Mouse (Mus musculus) liver, embryonic 12.5 days (tissue): ENCODE measurements around the gene Map2k5. TPM values are rescaled to one million over a fixed set of nuclear protein-coding genes. Genes with fewer than 3 reads are reported as not detected.
A peak's percentile ranks its signal among the peaks of the same experiment; 100 is the strongest.

ENCODE experiments used
- ATAC-seq: fragments of 200-750 bp; cut with Nextera tagmentation; 2 replicates; pipeline ENCODE4 v1.8.0; 2017; ENCODE audit warnings: moderate number of reproducible peaks, mild to moderate bottlenecking, moderate library complexity
- H3K27ac ChIP-seq: fragments of 300-500 bp; sonication (generic); 2 replicates; pipeline ENCODE4 v1.5.1; 2016; ENCODE audit warnings: mild to moderate bottlenecking
- H3K27me3 ChIP-seq: fragments of 300-500 bp; sonication (generic); replicated peaks from 2 replicates; pipeline ENCODE4 v1.6.1; 2016; ENCODE audit warnings: mild to moderate bottlenecking, moderate library complexity
- H3K36me3 ChIP-seq: fragments of 300-500 bp; sonication (generic); 2 replicates; pipeline ENCODE4 v1.6.1; 2016; ENCODE audit warnings: mild to moderate bottlenecking, moderate library complexity
- H3K4me1 ChIP-seq: fragments of 300-500 bp; sonication (generic); 2 replicates; pipeline ENCODE4 v1.6.1; 2016
- H3K4me2 ChIP-seq: fragments of 300-500 bp; sonication (generic); 2 replicates; pipeline ENCODE4 v1.6.1; 2016; ENCODE audit warnings: mild to moderate bottlenecking, moderate library complexity
- H3K4me3 ChIP-seq: fragments of 300-500 bp; sonication (generic); 2 replicates; pipeline ENCODE4 v1.5.1; 2016; ENCODE audit warnings: mild to moderate bottlenecking, moderate library complexity
- H3K9ac ChIP-seq: fragments of 300-500 bp; sonication (generic); 2 replicates; pipeline ENCODE4 v1.6.1; 2016; ENCODE audit warnings: mild to moderate bottlenecking, moderate library complexity
- H3K9me3 ChIP-seq: fragments of 300-500 bp; sonication (generic); replicated peaks from 2 replicates; pipeline ENCODE4 v1.6.1; 2016; ENCODE audit warnings: mild to moderate bottlenecking, moderate library complexity
- WGBS: fragments of 180-500 bp; shearing (Covaris S2); methylation state at CpG from one replicate; pipeline ENCODE4 v1.1.7; 2016; ENCODE audit not compliant: insufficient replicate concordance; 5-methylcytosine and 5-hydroxymethylcytosine counted together
- polyA plus RNA-seq: library from polyadenylated mRNA; unstranded; fragments of >200 nt; fragmentation: Nextera tagmentation; extraction: Ambion mirVana; gene quantifications from 2 replicates; pipeline ENCODE4 v1.2.1, GENCODE M21; 2016

Gene Map2k5
- polyA plus RNA-seq = 15.7 and 16.7 TPM in 2 replicates

DNA sequence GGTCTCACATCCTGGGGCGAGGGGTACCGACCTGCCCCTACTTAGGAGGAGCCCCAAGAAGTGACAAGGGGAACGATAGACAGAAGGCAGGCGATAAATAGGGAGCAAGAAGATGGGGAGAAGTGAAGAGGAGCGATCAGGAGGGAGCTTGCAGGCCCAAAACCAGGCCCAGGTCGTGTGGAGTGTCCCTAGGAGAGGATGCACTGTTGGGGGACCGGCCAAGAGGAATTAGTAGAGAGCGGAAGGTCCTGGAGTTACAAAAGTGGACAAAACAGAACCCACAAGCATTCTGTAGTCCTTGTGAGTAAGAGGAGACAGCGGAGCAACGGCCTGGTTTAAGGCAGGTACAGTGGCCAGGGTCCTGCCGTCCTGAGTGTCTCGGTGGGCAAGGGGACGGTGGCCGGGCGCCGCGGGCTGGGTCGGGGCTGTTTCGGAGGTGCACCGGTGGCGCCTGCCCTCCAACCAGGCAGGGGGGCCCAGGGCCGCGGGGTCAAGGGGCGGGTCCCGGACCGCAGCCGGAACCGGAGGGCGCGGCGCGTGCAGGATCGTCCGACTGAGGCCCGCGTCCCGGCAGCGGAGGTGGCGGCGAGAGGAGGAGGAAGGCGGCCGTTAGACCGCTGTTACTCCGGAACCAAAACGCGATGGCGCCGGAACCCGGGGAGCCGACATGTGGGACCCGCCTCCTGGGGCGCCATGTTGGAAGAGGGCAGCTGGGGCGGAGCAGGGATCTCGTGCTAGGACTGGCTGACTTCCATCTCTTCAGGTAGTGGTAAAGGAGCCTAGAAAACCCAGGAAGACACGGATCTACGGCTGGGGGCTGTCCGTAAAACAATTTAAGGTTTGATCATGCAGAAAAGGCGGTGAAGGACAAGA lies at the start of gene Map2k5:
Map2k5 (minus strand) TSS at position 633 of the 873 bp plus-strand sequence.
- Histone ChIP-seq H3K27me3 (no peaks in the 10 kb centered on the region), H3K4me3 (peak within 1 kb of the TSS; percentile 83), H3K36me3 (peaks cover 15% of the 10 kb centered on the region), H3K4me1 (peaks cover 38% of the 10 kb centered on the region), H3K9me3 (no peaks in the 10 kb centered on the region), H3K27ac (peak within 1 kb of the TSS; percentile 86), H3K9ac (peak within 1 kb of the TSS; percentile 87), H3K4me2 (peak within 1 kb of the TSS; percentile 85)
- peak; percentile 94 for ATAC-seq
- under 1% methylated on average over 58 of the region's 58 CpGs for WGBS

DNA sequence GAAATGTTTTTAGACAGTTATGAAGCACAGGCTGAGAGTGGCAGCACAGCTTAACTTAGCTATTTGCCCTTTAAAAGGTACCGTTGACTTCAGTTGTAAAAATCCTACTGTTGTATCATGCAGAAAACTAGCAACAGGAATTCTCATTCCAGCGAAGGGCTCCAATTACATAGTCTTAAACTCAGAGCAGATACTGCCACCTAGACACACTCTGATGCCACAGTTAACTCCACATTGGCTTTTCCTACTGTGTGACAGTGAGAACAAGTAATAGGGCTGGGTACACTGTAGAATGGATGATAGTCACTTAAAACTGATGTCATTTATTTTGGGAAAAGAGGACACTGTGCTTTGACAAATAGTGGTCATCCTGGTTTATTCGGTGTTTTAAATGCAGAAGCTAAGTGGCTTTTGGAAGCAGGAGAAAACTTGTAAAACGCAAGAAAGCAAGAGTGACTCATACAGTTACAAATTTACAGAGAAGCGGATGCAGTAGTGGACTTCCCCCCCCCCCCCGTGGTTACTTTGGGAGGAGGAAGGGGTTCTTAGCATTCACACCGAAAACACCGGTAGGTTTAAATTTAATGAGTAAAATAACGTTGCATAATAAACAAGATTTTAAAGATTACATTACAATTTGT lies 43.5 kb upstream of the Map2k5 start:
- ATAC-seq = no peak
- H3K4me3 ChIP-seq = no peak overlapping the region

DNA sequence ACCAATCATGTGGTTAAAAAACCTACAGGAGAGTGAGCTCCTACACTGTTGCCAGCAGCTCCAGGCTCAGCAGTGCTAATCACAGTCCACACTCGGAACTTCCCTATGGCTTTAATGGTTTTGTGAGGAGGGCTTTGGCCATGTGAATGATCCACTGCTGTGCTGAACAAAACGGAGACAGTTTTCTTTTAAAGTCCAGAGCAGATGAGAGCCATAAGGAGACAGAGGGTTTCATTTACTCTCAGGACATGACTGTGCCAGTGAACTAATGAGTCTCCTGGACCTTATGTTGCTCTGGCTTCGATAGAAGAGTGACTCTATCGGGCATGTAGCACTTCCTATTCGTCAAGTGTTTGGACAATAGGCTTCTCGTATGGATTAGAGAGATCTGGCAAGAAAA lies 42.7 kb upstream of the Map2k5 start:
- Histone ChIP-seq H3K4me1 (no peaks in the 10 kb centered on the region), H3K27me3 (no peaks in the 10 kb centered on the region), H3K9ac (no peak overlapping the region), H3K9me3 (no peaks in the 10 kb centered on the region), H3K4me2 (no peak overlapping the region), H3K27ac (no peak overlapping the region), H3K36me3 (no peaks in the 10 kb centered on the region), H3K4me3 (no peak overlapping the region)
- 65% methylated on average over 6 of the region's 6 CpGs for WGBS
- ATAC-seq = no peak

More for the DNA sequence above, 43.5 kb upstream of the Map2k5 start:
- Histone ChIP-seq H3K27me3 (no peaks in the 10 kb centered on the region), H3K27ac (no peak overlapping the region), H3K9me3 (no peaks in the 10 kb centered on the region), H3K36me3 (no peaks in the 10 kb centered on the region), H3K4me1 (no peaks in the 10 kb centered on the region), H3K9ac (no peak overlapping the region), H3K4me2 (no peak overlapping the region)
- 64% methylated on average over 9 of the region's 9 CpGs for WGBS

DNA sequence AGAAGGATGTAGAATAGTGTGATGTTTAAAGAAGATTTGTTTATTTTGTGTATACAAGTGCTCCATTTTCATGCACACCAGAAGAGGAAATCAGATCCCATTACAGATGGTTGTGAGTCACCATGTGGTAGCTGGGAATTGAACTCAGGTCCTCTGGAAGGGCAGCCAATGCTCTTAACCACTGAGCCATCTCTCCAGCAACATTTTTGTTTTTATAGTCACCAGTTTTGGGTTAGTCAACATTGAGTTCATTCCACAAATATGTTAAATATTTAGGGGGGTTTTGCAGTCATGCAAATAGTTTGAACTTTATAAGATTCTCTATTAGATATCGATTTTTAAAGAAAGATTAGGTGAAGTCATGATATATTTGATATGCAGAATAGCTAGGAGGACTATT lies 22.5 kb upstream of the Map2k5 start:
- 73% methylated on average over 1 of the region's 1 CpGs for WGBS
- ATAC-seq = no peak

DNA sequence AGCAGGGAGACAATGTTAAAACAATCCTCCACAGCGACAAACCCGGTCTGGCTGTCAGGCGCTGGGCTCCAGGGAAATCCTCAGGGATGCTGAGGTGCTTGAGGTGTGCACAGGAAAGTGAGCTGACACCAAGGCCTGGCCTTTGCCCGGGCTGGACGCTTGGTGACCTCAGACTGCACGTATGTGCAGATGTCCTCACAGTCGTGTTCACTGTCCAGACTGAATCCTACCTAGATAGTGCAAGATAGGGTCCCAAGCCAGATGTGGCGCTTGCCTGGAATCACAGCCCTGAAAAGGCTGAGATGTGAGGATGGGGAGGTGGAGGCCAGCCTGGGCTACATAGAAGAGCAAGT lies 21.7 kb upstream of the Map2k5 start:
- peak; percentile 40 for ATAC-seq
- Histone ChIP-seq H3K9ac (peak overlapping the region; percentile 91), H3K9me3 (no peaks in the 10 kb centered on the region), H3K4me2 (peak overlapping the region; percentile 95), H3K4me1 (peaks cover 22% of the 10 kb centered on the region), H3K27me3 (no peaks in the 10 kb centered on the region), H3K27ac (peak overlapping the region; percentile 91), H3K36me3 (no peaks in the 10 kb centered on the region), H3K4me3 (peak overlapping the region; percentile 85)
- WGBS = 3% methylated on average over 8 of the region's 8 CpGs

More for the DNA sequence above, 22.5 kb upstream of the Map2k5 start:
- Histone ChIP-seq H3K27me3 (no peaks in the 10 kb centered on the region), H3K27ac (no peak overlapping the region), H3K9me3 (no peaks in the 10 kb centered on the region), H3K9ac (no peak overlapping the region), H3K4me3 (no peak overlapping the region), H3K4me2 (peak overlapping the region; percentile 95; the same call in 1 of the 2 replicates), H3K36me3 (no peaks in the 10 kb centered on the region), H3K4me1 (peaks cover 22% of the 10 kb centered on the region)

DNA sequence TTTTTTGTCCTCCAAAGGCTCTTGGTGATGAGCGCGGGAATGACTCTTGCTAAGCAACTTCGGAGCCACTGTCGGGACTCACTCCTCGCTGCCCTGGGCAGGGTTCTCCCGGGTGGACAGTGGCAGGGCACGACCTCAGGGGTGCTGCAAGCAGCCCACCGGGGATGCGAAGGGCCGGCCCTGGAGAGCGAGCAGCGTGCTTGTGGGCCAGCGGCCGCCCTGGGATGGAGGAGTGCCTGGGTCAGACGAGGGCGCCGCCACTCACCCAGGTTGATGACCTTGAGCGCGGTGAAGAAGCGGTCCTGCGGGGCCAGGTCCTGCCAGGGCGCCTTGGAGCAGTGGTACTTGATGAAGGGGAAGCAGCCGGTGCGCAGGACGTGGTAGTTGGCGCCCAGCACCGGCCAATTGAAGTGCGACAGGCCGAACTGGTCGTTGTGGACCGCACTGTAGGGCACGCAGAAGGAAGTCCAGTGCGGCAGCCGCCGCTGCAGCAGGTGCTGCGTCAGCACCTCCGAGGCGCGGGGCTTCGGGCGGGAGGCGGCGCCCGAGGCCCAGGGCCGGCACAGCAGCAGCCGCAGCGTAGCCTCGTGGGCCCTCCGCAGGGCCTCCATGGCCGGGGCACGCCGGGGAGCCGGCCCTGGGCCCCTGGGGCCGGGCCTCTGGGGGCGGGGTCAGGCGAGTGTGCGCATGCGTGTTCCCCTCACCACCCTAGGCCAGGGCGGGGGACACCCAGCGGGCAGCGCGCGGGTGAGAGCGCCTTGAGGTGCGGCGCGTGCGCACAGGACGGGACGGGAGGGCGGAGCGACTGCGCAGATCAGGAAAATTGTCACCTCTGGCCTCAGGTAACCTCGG lies 21.1 kb upstream of the Map2k5 start, which contains the start of gene 2300009A05Rik:
2300009A05Rik (minus strand) TSS at position 636 of the 852 bp plus-strand sequence.
- Histone ChIP-seq H3K27ac (peak within 1 kb of the TSS; percentile 91), H3K9ac (peak within 1 kb of the TSS; percentile 91), H3K27me3 (no peaks in the 10 kb centered on the region), H3K4me1 (peaks cover 22% of the 10 kb centered on the region), H3K36me3 (no peaks in the 10 kb centered on the region), H3K4me2 (peak within 1 kb of the TSS; percentile 95), H3K9me3 (no peaks in the 10 kb centered on the region), H3K4me3 (peak within 1 kb of the TSS; percentile 85)
- ATAC-seq = peak; percentile 99
- under 1% methylated on average over 74 of the region's 74 CpGs for WGBS

DNA sequence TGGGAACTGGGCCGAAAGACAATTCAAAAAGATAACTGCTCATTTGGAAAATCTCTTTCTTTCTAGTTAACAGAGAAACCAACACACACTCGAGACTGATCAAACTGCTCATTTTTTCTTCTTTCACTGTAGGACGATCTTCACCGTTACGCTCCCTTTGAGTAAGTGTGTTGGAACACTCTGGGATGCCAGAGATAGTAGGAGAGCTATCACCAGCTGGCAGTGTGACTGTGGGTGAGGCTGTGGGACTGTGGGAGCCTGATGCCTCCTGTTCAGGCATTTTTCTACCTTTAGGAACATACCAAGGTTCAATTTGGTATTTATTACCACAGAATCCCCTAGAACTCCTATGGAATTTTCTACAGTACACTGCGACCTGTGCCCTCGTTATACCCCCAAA lies 17.9 kb upstream of the Map2k5 start:
- H3K36me3 ChIP-seq = no peaks in the 10 kb centered on the region
- no peak overlapping the region for H3K27ac ChIP-seq
- WGBS = 76% methylated on average over 7 of the region's 7 CpGs
- no peak overlapping the region for H3K4me3 ChIP-seq
- peaks cover 22% of the 10 kb centered on the region for H3K4me1 ChIP-seq
- no peaks in the 10 kb centered on the region for H3K27me3 ChIP-seq
- no peak overlapping the region for H3K4me2 ChIP-seq
- no peak overlapping the region for H3K9ac ChIP-seq
- no peak for ATAC-seq
- H3K9me3 ChIP-seq = no peaks in the 10 kb centered on the region

DNA sequence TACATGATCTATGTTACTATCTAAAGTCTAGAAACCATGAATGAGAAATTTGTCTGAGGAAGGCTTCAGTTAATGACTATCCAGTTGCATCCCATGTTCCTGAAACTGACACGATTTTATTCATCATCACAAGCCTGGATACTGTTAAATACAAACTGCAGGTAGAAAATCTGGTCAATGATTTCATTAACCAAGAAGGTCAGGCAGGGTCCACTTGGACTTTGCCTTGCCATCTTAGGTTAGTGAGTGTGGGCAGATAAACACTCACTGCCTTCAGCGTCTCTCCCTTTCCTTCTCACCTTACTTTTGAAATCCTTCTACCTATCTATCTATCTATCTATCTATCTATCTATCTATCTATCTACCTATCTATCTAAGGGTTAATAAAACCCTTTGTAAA lies 13.6 kb upstream of the Map2k5 start:
- Histone ChIP-seq H3K4me1 (peaks cover 7% of the 10 kb centered on the region), H3K27me3 (no peaks in the 10 kb centered on the region), H3K9ac (no peak overlapping the region), H3K9me3 (no peaks in the 10 kb centered on the region), H3K4me3 (no peak overlapping the region), H3K36me3 (no peaks in the 10 kb centered on the region), H3K4me2 (no peak overlapping the region), H3K27ac (no peak overlapping the region)
- 52% methylated on average over 2 of the region's 2 CpGs for WGBS
- ATAC-seq = no peak

DNA sequence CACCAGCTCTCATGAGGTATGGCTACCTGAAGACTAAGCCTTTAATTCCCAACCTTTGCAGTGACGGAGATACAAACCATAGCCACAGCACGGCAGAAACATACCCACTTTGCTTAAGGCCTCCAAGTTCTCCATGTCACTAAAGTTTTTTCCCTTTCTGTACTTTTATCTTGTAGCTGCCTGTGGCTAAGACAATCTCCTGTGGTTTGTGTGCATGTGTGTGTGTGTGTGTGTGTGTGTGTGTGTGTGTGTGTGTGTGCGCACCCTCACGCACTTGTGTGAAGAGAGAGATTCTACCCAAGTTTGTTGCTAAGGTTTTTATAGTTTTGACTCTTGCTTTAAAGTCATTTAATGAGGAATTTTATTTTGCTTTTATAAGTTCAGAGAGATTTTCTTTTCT lies 5.1 kb upstream of the Map2k5 start:
- Histone ChIP-seq H3K9ac (no peak overlapping the region), H3K4me3 (no peak overlapping the region), H3K4me1 (peaks cover 14% of the 10 kb centered on the region), H3K4me2 (no peak overlapping the region), H3K27me3 (no peaks in the 10 kb centered on the region), H3K9me3 (no peaks in the 10 kb centered on the region), H3K27ac (no peak overlapping the region), H3K36me3 (no peaks in the 10 kb centered on the region)
- WGBS = 65% methylated on average over 4 of the region's 4 CpGs
- no peak for ATAC-seq

DNA sequence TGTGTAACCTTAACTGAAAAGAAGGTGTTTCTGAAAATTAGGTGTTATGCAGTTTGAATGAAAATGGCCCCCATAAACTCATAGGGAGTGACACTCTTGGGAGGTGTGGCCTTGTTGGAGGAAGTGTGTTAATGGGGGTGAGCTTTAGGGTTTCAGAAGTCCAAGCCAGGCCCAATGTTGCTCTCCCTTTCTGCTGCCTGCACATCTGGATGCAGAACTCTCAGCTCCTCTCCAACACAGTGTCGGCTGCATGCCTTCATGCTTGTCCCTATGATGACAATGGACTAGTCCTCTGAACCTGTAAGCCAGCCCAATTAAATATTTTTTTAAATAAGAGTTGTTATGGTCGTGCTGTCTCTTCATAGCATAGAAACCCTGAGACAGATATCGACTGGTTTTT lies 2.6 kb upstream of the Map2k5 start:
- Histone ChIP-seq H3K4me3 (no peak overlapping the region), H3K4me1 (peaks cover 33% of the 10 kb centered on the region), H3K27ac (no peak overlapping the region), H3K9me3 (no peaks in the 10 kb centered on the region), H3K9ac (no peak overlapping the region), H3K4me2 (no peak overlapping the region), H3K36me3 (peaks cover 3% of the 10 kb centered on the region; the same call in 1 of the 2 replicates), H3K27me3 (no peaks in the 10 kb centered on the region)
- no peak for ATAC-seq
- 79% methylated on average over 3 of the region's 3 CpGs for WGBS

DNA sequence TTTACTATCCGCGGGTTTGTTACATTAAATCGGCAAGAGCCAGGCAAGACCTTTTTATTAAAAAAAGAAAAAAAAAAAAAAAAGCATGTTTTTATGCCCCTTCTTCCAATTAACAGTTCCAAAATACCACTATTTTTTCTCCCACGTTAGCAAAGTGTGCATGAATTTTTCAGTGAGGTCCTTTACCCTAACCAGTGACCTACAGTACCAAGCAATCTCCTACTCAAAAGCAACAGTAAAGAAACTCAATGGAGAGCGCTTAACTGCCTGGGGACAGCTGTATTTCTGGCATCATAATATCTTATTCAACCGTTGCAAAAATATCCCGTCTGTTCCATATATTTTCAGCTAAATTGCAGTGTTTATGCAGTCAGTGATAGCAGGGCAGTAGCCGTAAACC lies 472 bp upstream of the Map2k5 start:
- no peak for ATAC-seq
- H3K27me3 ChIP-seq = no peaks in the 10 kb centered on the region
- peak overlapping the region; percentile 85 for H3K4me2 ChIP-seq
- H3K4me3 ChIP-seq = peak overlapping the region; percentile 83
- WGBS = 15% methylated on average over 8 of the region's 8 CpGs
- peaks cover 38% of the 10 kb centered on the region for H3K4me1 ChIP-seq
- peaks cover 14% of the 10 kb centered on the region for H3K36me3 ChIP-seq
- H3K9ac ChIP-seq = peak overlapping the region; percentile 87
- H3K9me3 ChIP-seq = no peaks in the 10 kb centered on the region
- peak overlapping the region; percentile 86 for H3K27ac ChIP-seq
